Mouse (Mus musculus): ENCODE results near the gene Dolpp1. TPM values are rescaled to one million over a fixed set of nuclear protein-coding genes. Genes with fewer than 3 reads are reported as not detected.

Gene Dolpp1
- total RNA-seq, 2 experiments from 2014 or later: 25.8 to 26.8 TPM

- DNase-seq (ENCODE audit: extremely low spot score in 1 of 2, low spot score in 2 of 2): no peak
- no peak overlapping the region for H3K27ac ChIP-seq
- H3K4me3 ChIP-seq: no peak overlapping the region
- intact Hi-C loops (cut with DNase I): no loop called here
- no peak for TF ChIP-seq CTCF (IDR thresholded peaks at IDR 0.05)
Observed at GRCm38 (mm10) chr2:30399191-30400171, 7.4 kb downstream of the Dolpp1 start.

- DNase-seq (ENCODE audit: extremely low spot score in 1 of 2, low spot score in 2 of 2): no peak
- Histone ChIP-seq H3K27ac (no peak overlapping the region), H3K4me3 (no peak overlapping the region)
- intact Hi-C loops (cut with DNase I): no loop called here
- TF ChIP-seq CTCF (IDR thresholded peaks at IDR 0.05): no peak
Observed at GRCm38 (mm10) chr2:30401581-30401980, 9.5 kb downstream of the Dolpp1 start.

DNA sequence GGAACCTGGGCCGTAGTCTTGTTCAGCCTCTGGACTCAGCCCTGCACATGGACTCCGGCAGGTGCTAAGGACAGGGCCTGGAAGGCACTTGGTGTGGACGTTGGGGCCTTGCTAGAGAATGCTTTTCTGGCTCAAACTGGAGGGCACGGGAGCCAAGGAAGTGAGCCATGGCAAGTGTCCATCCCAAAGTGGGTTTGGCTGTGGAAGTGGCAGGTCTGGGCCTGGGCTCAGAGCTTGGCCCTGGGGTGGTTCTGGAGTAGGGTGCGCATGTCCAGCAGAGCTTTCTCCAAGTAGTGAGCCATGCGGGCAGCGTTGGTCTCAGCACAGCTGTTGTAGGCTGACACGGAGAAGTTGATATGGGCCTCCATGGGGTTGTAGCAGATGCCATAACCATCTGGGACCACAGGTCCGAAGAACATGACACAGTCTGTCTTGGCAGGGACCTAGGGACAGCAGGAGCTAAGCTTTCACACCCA lies 10.3 kb downstream of the Dolpp1 start:
- no peak overlapping the region for H3K4me3 ChIP-seq
- H3K27ac ChIP-seq: no peak overlapping the region; the same call in 1 of the 2 replicates
- intact Hi-C loops (cut with DNase I): no loop called here
- DNase-seq (ENCODE audit: extremely low spot score in 1 of 2, low spot score in 2 of 2): no peak
- TF ChIP-seq CTCF (IDR thresholded peaks at IDR 0.05): no peak

GRCm38 (mm10) chr2:30402843-30403242 lies 10.8 kb downstream of the Dolpp1 start:
- DNase-seq (ENCODE audit: extremely low spot score in 1 of 2, low spot score in 2 of 2): no peak
- TF ChIP-seq CTCF (IDR thresholded peaks at IDR 0.05): no peak
- Histone ChIP-seq H3K27ac (no peak overlapping the region; the same call in 1 of the 2 replicates), H3K4me3 (no peak overlapping the region)
- intact Hi-C loops (cut with DNase I): no loop called here

- no peak for DNase-seq (ENCODE audit: extremely low spot score in 1 of 2, low spot score in 2 of 2)
- TF ChIP-seq CTCF (IDR thresholded peaks at IDR 0.05): peak; percentile 38
- H3K27ac ChIP-seq: no peak overlapping the region
- intact Hi-C loops (cut with DNase I): no loop called here
- H3K4me3 ChIP-seq: no peak overlapping the region
Observed at GRCm38 (mm10) chr2:30403870-30404269, 11.8 kb downstream of the Dolpp1 start.

DNA sequence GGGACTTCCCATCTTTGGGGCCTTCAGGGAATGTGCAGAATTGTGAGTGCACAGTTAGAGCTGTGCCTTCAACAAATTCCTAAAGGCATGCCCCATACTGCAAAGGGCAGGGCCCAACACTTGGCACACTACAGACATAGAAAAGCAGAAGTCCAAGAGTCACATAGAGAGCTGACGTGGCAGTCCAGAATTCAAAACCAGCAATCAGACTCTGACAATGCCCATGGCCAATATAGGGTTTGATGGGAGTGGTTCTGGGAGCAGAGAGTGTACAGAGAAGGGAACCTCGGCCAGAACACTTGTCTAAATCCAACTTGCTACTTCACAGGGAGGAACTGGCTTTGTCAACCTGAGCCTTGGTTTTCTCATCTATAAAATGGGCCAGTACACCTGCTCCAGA lies 15.2 kb downstream of the Dolpp1 start:
- no peak for TF ChIP-seq CTCF (IDR thresholded peaks at IDR 0.05)
- Histone ChIP-seq H3K4me3 (no peak overlapping the region), H3K27ac (no peak overlapping the region)
- no peak for DNase-seq (ENCODE audit: extremely low spot score in 1 of 2, low spot score in 2 of 2)
- intact Hi-C loops (cut with DNase I): no loop called here

GRCm38 (mm10) chr2:30407778-30408177 lies 15.7 kb downstream of the Dolpp1 start:
- Histone ChIP-seq H3K27ac (no peak overlapping the region), H3K4me3 (no peak overlapping the region)
- TF ChIP-seq CTCF (IDR thresholded peaks at IDR 0.05): no peak
- no peak for DNase-seq (ENCODE audit: extremely low spot score in 1 of 2, low spot score in 2 of 2)
- intact Hi-C loops (cut with DNase I): no loop called here

GRCm38 (mm10) chr2:30408452-30409100 lies 16.5 kb downstream of the Dolpp1 start:
- Histone ChIP-seq H3K4me3 (no peak overlapping the region), H3K27ac (no peak overlapping the region)
- DNase-seq (ENCODE audit: extremely low spot score in 1 of 2, low spot score in 2 of 2): no peak
- no peak for TF ChIP-seq CTCF (IDR thresholded peaks at IDR 0.05)
- intact Hi-C loops (cut with DNase I): no loop called here

- TF ChIP-seq CTCF (IDR thresholded peaks at IDR 0.05): no peak
- intact Hi-C loops (cut with DNase I): loop anchor here (5.0 kb wide), 1 partner anchor 47 kb away; the partner anchor contains the start of gene Miga2
- no peak for DNase-seq (ENCODE audit: extremely low spot score in 1 of 2, low spot score in 2 of 2)
- H3K4me3 ChIP-seq: no peak overlapping the region
- no peak overlapping the region for H3K27ac ChIP-seq
Observed at GRCm38 (mm10) chr2:30409454-30410176, 17.6 kb downstream of the Dolpp1 start.

- DNase-seq (ENCODE audit: extremely low spot score in 1 of 2, low spot score in 2 of 2): peak; percentile 68 to 74
- peak; percentile 23; the same call in 1 of the 2 replicates for TF ChIP-seq CTCF (IDR thresholded peaks at IDR 0.05)
- Histone ChIP-seq H3K4me3 (peak overlapping the region; percentile 96), H3K27ac (peak overlapping the region; percentile 99)
- intact Hi-C loops (cut with DNase I): loop anchor here (5.0 kb wide), 1 partner anchor 51 kb away; the partner anchor contains the start of gene Miga2
Observed at GRCm38 (mm10) chr2:30413038-30413973, 21.3 kb downstream of the Dolpp1 start.

All from left cerebral cortex, adult 2 months (tissue).